Mouse (Mus musculus): Measurements from ENCODE around the gene Cryab.

Cryab gene

DNA sequence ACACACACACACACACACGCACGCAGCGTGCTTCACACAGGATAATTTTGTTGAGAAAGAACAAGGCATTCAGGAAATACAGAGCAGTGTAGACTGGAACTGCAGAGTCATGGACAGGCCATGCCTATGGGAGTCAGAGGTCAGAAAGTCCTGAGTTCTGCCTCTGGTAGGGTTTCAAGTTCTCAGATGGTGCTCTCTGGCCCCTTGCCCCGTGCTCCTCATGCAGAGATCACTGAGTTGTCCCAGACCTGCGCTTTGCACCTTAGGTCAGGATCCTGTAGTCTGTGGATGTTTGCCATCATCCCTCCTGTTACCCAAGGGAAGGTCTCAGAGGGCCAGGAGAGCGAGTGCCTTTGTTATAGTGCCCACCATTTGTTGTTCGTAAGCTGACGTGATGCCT, 45.7 kb downstream of the Cryab start:
- no peak for DNase-seq (ENCODE audit: low read depth, low spot score)

DNA sequence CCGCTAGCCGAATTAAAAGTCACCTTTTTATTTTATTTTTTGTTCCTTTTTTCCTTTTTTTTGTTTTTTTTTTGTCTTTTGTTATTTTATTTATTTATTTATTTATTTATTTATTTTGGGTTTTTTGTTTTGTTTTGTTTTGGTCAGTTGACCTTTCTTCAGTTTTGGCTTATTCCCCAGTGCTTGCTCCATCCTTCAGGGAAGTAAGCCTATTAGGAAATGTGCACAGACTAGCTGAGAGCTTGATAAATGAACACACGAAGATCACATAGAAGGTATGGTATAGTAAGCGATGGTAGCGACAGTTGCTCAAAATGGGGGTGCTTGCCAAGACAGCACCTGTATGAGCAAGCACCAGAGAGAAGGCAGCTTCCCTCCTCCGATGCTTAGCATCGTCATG, 46.5 kb downstream of the Cryab start:
- no peak for DNase-seq (ENCODE audit: low read depth, low spot score)

DNA sequence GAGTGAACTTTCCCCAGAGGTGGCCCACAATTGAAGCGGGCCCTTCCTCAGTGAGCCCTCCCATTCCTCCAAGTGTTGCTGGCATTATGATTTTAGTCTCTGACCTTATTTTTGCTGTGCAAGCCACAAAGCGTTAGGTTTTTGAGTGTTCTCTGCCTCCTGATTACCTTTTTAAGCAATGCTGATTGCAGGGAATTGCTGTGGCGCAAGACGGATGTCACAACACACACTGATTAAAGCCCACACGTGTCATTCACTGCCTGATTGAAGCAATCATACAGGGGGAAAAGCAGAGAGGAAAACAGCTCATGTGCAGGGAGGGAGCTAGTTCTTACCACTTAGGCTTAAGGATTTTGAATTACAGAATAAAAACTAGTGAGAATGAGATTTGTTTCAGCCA, 47.2 kb downstream of the Cryab start:
- no peak for DNase-seq (ENCODE audit: low read depth, low spot score)

DNA sequence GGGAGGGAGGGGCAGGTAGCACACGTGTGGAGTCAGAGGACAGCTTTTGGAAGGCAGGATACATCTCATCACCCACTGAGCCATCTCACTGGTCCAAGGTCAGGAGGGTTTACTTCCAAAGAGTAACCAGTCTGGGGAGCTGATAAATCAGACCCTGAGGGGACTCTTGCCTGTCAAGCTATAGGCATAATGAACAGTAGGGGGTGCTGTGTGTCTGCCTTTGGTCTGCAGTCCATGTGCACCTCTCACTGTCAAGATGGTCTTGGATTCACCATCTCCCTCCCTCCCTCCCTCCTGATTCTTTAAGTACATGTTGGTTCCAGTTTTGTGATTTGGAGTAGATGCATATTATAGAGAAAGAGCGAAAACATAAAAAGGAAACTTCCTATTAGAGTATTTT, 49.9 kb downstream of the Cryab start:
- DNase-seq (ENCODE audit: low read depth, low spot score): peak; percentile 77

DNA sequence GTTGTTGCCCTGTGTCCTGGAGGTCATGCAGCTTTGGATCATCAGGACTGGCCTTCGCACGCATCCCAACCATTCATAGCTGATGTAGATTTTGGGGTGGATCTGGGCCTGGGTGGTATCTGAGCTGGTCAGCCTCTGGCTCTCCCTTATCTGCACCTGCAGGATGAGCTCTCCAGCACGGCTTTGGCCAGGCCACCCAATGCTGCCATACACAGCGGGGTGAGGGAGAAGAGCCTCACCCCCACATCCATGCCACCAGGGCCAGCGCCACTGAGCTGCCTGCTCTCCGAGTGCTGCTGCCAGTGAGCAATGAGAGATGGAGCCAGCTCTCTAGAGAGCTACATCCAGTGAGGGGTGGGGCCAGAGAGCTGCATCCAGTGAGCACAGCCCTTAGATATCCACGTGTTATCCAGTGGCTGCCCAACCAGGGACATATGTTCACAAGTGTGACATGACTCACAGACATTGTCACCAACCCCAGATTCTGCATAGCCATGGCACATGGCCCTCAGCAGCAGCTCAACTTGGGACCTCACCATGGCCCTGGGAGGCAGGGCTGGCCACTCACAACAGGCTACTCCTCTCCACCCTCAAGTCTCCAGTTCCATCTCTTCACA, 52.0 kb downstream of the Cryab start:
- no peak for DNase-seq (ENCODE audit: low read depth, low spot score)

Data from R1 (cell line).